Mouse (Mus musculus) layer of hippocampus, adult 9-10 months (tissue): ENCODE measurements at regions not wholly inside any gene's neighbourhood (a gene's known extent, or its start where the extent isn't known, plus 50 kb on each side); places are given as distances from the start of the nearest gene placed in this dataset.

Experiments used
- DNase-seq: peaks from one replicate; pipeline ENCODE4 v3.0.0; 2022; ENCODE audit warnings: low spot score

- no peak for DNase-seq
These were observed 283.2 kb upstream of the Eef2kmt start for GRCm38 (mm10) chr16:5538836-5539510.

GRCm38 (mm10) chr16:5537286-5538204 lies 281.8 kb upstream of the Eef2kmt start:
- DNase-seq, result no peak

GRCm38 (mm10) chr16:5536515-5536972 lies 280.8 kb upstream of the Eef2kmt start:
- DNase-seq, result no peak

DNA sequence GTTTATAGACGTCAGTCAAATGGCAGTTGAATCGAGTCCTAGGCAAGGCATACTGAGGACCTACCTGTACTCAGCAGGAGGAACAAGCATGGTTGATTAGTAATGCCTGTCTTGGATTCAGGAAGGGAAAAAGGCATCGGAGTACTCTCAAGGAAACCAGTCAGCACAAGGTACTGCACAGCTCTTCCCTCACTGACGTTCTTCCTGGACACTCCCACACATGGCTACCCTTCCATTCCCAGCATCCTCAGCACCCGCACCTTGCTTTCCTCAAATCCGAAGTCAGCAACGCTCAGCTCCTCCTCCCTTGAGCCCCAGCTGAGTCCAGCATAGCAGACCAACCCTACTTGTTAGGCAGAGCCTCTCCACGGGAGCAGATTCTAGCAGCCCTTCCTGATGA lies 279.6 kb upstream of the Eef2kmt start:
- no peak for DNase-seq

GRCm38 (mm10) chr16:5534862-5535261 lies 279.1 kb upstream of the Eef2kmt start:
- DNase-seq, result no peak

DNA sequence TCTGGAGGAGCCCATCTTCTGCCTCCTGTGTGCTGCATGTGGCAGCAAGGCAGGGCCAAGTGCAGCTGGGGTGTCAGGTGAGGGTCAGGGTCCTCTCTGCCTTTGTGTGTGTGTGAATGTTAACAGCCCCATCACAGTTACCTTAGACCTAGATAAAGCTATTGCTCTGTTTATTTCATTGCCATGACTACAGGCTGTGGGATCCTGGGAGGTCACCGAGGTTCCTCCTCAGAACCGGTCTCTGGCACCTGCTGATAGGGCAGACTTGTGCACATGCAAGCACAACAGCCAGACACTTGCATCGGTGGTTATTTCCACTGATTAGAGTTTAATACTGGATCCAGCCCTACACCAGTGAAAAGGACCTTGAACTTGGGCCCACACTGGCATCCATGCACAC lies 278.6 kb upstream of the Eef2kmt start:
- DNase-seq, result no peak

DNA sequence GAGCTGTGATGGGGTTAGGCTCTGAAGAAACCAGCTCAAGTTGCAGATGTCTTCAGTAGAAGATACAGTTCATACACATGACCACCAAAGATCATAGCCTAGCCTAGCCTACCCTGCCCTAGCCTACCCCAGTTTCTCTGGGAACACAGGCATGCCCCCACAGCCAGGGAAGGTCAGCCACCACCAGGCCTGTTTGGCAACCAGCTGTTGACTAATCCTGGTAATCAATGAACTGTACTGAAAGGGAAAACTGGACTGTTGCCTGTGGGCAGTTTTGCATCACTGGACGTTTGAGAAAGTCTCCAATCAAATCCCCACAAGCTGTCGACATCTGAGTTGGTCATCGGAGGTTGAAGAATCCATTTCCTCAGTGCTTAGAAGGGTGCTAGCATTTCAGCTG lies 276.5 kb upstream of the Eef2kmt start:
- DNase-seq, result no peak

GRCm38 (mm10) chr16:5529823-5530222 lies 274.0 kb upstream of the Eef2kmt start:
- DNase-seq, result no peak

DNA sequence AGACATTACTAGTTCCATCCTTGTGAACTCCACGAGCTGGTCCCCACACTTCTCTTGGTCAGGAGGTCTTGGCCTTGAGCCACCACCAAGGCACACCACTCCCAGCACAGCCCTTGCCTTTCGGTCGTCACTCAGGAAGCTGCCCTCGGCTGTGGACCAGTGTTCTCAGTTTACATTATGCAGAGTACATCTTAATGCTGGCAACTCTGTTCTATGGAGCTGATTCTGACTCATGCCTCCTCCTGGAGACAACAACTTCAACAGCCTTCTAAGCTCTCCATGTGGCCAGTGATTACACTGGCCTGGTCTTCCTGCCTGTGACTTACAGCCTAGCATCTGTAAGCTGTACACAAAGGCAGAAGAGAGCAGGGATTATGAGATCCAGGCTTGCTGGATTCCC lies 272.2 kb upstream of the Eef2kmt start:
- no peak for DNase-seq

- no peak for DNase-seq
These were observed 268.6 kb upstream of the Eef2kmt start for GRCm38 (mm10) chr16:5524375-5524774.

GRCm38 (mm10) chr16:5523402-5524021 lies 267.7 kb upstream of the Eef2kmt start:
- no peak for DNase-seq

DNA sequence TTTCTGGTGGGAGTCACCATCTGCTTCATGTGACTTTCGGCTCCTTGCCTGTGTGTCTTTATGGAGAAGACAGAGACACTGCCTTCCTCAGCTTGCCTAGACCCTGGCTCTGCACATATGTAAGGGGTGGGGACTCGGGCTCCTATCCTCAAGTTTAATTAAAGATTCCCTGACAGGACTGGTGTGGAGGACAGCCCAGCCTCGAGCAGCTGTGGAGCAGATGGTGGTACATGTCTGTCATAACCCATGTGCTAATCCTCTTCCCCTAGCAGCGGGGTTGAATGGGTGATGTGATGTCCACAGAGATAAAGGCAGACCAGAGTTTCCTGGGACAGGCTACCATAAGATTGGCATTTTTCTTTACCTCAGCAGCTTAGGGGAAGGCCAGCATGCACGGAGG lies 262.0 kb upstream of the Eef2kmt start:
- DNase-seq, result no peak

- DNase-seq, result no peak
These were observed 260.1 kb upstream of the Eef2kmt start for GRCm38 (mm10) chr16:5515867-5516266.

GRCm38 (mm10) chr16:5507261-5507660 lies 251.5 kb upstream of the Eef2kmt start:
- DNase-seq, result no peak

GRCm38 (mm10) chr16:5501961-5502360 lies 246.2 kb upstream of the Eef2kmt start:
- DNase-seq, result no peak

DNA sequence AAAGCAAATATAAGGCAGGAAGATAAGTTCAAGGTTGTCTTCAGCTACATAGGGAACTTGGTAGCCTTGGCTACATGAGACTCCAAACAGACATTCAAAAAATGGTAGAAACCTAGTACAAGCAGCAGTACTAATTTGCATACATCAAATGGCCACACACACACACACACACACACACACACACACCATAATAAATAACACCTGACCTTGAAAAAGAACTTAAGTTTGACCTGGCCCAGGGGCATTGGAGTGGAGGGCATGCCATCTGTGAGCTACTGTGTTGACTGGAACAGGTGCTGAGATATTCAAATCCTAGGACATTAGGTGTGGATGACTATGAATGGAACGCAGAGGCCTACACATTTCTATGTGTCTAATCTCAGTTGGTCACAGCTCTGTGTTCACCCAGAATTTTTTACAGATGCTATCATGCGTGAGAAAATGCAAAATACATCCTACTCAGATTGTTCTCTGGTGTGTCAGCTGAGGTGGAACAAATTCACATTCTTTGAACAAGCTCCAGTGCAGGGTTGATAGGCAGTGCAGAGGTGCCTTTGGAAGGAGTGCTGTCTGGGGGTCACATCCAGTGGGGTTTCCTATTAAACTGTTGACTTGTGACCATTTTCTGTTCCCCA lies 240.4 kb upstream of the Eef2kmt start:
- DNase-seq, result no peak

GRCm38 (mm10) chr16:5493352-5493751 lies 237.6 kb upstream of the Eef2kmt start:
- DNase-seq, result no peak

- DNase-seq, result no peak
These were observed 231.5 kb upstream of the Eef2kmt start for GRCm38 (mm10) chr16:5487259-5487658.

DNA sequence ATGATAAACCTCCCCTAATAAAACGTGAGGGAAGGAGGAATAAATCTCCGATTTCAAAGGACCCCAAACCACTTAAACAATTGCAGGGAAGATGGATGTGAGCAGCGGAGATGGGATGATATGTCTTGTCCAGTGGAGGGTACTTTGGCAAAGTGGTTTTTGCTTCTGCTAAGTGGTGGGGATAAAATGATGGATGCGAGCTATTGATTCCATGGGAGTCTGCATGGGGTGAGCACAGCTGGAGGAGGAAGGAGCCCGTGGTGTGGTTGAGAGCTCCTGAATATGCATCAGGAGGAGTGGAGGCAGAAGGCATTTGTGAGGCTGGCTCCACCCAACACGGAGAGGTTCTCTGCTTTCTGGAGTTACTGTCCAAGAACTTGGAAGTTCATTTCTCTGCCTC lies 227.6 kb upstream of the Eef2kmt start:
- DNase-seq, result no peak

DNA sequence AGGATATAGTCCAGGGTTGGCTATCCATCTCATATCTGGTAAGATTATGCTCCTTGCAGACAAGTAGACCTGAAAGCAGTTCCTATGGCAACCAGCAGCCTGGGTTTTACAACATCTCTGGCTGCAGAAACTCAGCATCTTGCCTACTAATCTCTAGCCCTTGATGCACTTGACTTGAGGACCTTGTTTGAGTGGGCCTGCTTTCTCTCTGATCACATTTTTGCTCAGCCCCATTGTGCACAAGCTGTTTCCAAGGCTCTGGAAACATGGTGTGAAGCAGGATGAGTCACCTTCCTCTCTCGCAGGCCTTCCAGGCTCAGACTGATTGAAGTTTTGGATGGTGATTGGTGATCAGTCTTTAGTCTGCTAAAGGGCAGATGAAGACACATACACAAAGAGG lies 224.4 kb upstream of the Eef2kmt start:
- no peak for DNase-seq

DNA sequence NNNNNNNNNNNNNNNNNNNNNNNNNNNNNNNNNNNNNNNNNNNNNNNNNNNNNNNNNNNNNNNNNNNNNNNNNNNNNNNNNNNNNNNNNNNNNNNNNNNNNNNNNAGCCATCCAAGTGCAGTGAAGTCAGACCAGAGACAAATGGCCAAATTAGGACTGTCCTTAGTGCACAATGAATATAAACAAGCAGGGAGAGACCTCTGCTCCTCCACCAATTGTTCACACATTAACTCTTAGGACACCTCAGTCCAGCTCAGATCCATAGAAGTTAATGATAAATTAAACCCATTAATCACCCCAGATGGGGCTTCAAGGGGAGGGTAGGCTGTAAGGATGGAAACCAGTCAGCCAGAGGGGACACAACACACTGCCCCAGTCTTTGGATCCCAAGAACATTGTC lies 223.2 kb upstream of the Eef2kmt start:
- DNase-seq, result no peak

DNA sequence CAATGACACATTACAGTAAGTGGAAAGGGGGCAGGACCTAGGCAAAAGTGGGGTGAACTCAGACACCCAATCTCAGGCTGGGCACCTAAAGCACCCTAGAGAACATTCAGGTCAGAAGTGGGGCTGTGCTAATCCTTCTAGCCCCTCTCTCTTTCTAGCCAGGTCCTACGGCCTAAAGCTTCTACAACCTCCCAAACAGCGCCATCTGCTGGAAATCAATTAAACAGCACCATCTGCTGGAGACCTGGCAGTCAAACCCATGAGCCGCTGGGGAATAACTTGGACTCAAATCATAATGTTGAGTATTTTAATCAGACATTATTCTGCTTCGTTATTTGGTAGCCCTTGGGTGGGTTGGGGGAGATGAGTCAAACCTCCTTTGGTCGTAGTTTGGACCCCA lies 215.5 kb upstream of the Eef2kmt start:
- DNase-seq, result no peak
